Mouse (Mus musculus) neural tube, embryonic 13.5 days (tissue): Measurements from ENCODE around the gene Gm17428. TPM values are rescaled to one million over a fixed set of nuclear protein-coding genes. Genes with fewer than 3 reads are reported as not detected.
"Not testable (repeated sequence)": the region's sequence is repeated elsewhere in the genome, so short reads cannot be mapped to it uniquely, and the experiment has no call there.

Experiments used
- ATAC-seq: fragments of 200-750 bp; cut with Nextera tagmentation; 2 replicates; pipeline ENCODE4 v1.8.0; 2017; ENCODE audit warnings: low read depth, mild to moderate bottlenecking, moderate TSS enrichment, moderate library complexity
- H3K27ac ChIP-seq: fragments of 300-500 bp; sonication (generic); replicated peaks from 2 replicates; pipeline ENCODE4 v1.5.1; 2015; ENCODE audit warnings: moderate library complexity, mild to moderate bottlenecking, inconsistent platforms
- H3K27me3 ChIP-seq: fragments of 300-500 bp; sonication (generic); 2 replicates; pipeline ENCODE4 v1.6.1; 2015; ENCODE audit warnings: mild to moderate bottlenecking, inconsistent platforms
- H3K36me3 ChIP-seq: fragments of 300-500 bp; sonication (generic); 2 replicates; pipeline ENCODE4 v1.6.1; 2015; ENCODE audit warnings: mild to moderate bottlenecking, inconsistent platforms
- H3K4me1 ChIP-seq: fragments of 300-500 bp; sonication (generic); replicated peaks from 2 replicates; pipeline ENCODE4 v1.6.1; 2015; ENCODE audit warnings: inconsistent platforms
- H3K4me2 ChIP-seq: fragments of 300-500 bp; sonication (generic); 2 replicates; pipeline ENCODE4 v1.6.1; 2015; ENCODE audit warnings: inconsistent platforms, mild to moderate bottlenecking, moderate library complexity
- H3K4me3 ChIP-seq: fragments of 300-500 bp; sonication (generic); 2 replicates; pipeline ENCODE4 v1.5.1; 2015; ENCODE audit warnings: mild to moderate bottlenecking, inconsistent platforms
- H3K9ac ChIP-seq: fragments of 300-500 bp; sonication (generic); 2 replicates; pipeline ENCODE4 v1.6.1; 2015; ENCODE audit warnings: moderate library complexity, mild to moderate bottlenecking, inconsistent platforms
- H3K9me3 ChIP-seq: fragments of 300-500 bp; sonication (generic); 2 replicates; pipeline ENCODE4 v1.6.1; 2016; ENCODE audit warnings: inconsistent platforms
- WGBS: fragments of 180-500 bp; shearing (Covaris S2); methylation state at CpG from one replicate; pipeline ENCODE4 v1.1.7; 2015; 5-methylcytosine and 5-hydroxymethylcytosine counted together
- polyA plus RNA-seq: library from polyadenylated mRNA; unstranded; fragments of >200 nt; fragmentation: Nextera tagmentation; extraction: Ambion mirVana; gene quantifications from 2 replicates; pipeline ENCODE4 v1.2.1, GENCODE M21; 2015

Gm17428 gene
- polyA plus RNA-seq, 1 experiment from 2014 or later, result not detected

- no peak overlapping the region for H3K4me3 ChIP-seq
- H3K4me2 ChIP-seq, result no peak overlapping the region
- WGBS, result 87% methylated on average over 9 of the region's 9 CpGs
- ATAC-seq, result no peak
- no peaks in the 10 kb centered on the region for H3K9me3 ChIP-seq
- H3K36me3 ChIP-seq, result no peaks in the 10 kb centered on the region
- no peaks in the 10 kb centered on the region for H3K27me3 ChIP-seq
- H3K4me1 ChIP-seq, result no peaks in the 10 kb centered on the region
- no peak overlapping the region for H3K27ac ChIP-seq
- H3K9ac ChIP-seq, result no peak overlapping the region
Observed at GRCm38 (mm10) chr14:54956533-54956932, 20.2 kb upstream of the Gm17428 start.

GRCm38 (mm10) chr14:54958503-54958902 lies 18.2 kb upstream of the Gm17428 start:
- Histone ChIP-seq H3K4me3 (no peak overlapping the region), H3K27me3 (no peaks in the 10 kb centered on the region), H3K9me3 (no peaks in the 10 kb centered on the region), H3K27ac (no peak overlapping the region), H3K4me2 (no peak overlapping the region), H3K9ac (no peak overlapping the region), H3K4me1 (no peaks in the 10 kb centered on the region), H3K36me3 (no peaks in the 10 kb centered on the region)
- ATAC-seq, result no peak
- WGBS, result 84% methylated on average over 4 of the region's 4 CpGs

- no peaks in the 10 kb centered on the region for H3K36me3 ChIP-seq
- H3K27me3 ChIP-seq, result no peaks in the 10 kb centered on the region
- 94% methylated on average over 3 of the region's 3 CpGs for WGBS
- H3K4me3 ChIP-seq, result no peak overlapping the region
- H3K27ac ChIP-seq, result no peak overlapping the region
- no peaks in the 10 kb centered on the region for H3K9me3 ChIP-seq
- H3K9ac ChIP-seq, result no peak overlapping the region
- H3K4me1 ChIP-seq, result no peaks in the 10 kb centered on the region
- H3K4me2 ChIP-seq, result no peak overlapping the region
- ATAC-seq, result no peak
Observed at GRCm38 (mm10) chr14:54959197-54959596, 17.5 kb upstream of the Gm17428 start.

GRCm38 (mm10) chr14:54959853-54960613 lies 16.7 kb upstream of the Gm17428 start:
- H3K4me3 ChIP-seq, H3K4me1 ChIP-seq, H3K9me3 ChIP-seq, ATAC-seq, H3K36me3 ChIP-seq, H3K9ac ChIP-seq, H3K27ac ChIP-seq, H3K4me2 ChIP-seq, H3K27me3 ChIP-seq: not testable (repeated sequence)
- 93% methylated on average over 12 of the region's 12 CpGs for WGBS

- Histone ChIP-seq H3K4me2 (no peak overlapping the region), H3K9ac (no peak overlapping the region), H3K36me3 (no peaks in the 10 kb centered on the region), H3K27me3 (no peaks in the 10 kb centered on the region), H3K27ac (no peak overlapping the region), H3K9me3 (no peaks in the 10 kb centered on the region), H3K4me3 (no peak overlapping the region), H3K4me1 (no peaks in the 10 kb centered on the region)
- no peak for ATAC-seq
- 72% methylated on average over 10 of the region's 10 CpGs for WGBS
Observed at GRCm38 (mm10) chr14:54960769-54961168, 16.0 kb upstream of the Gm17428 start.

- H3K27ac ChIP-seq, result no peak overlapping the region
- H3K4me1 ChIP-seq, result no peaks in the 10 kb centered on the region
- H3K4me3 ChIP-seq, result no peak overlapping the region
- H3K9ac ChIP-seq, result no peak overlapping the region
- no peak overlapping the region for H3K4me2 ChIP-seq
- H3K27me3 ChIP-seq, result no peaks in the 10 kb centered on the region
- no peaks in the 10 kb centered on the region for H3K36me3 ChIP-seq
- ATAC-seq, result no peak
- WGBS, result 79% methylated on average over 5 of the region's 5 CpGs
- no peaks in the 10 kb centered on the region for H3K9me3 ChIP-seq
Observed at GRCm38 (mm10) chr14:54961487-54961886, 15.2 kb upstream of the Gm17428 start.

GRCm38 (mm10) chr14:54962714-54963113 lies 14.0 kb upstream of the Gm17428 start:
- H3K9ac ChIP-seq, result no peak overlapping the region
- no peak overlapping the region for H3K4me2 ChIP-seq
- 87% methylated on average over 7 of the region's 7 CpGs for WGBS
- H3K27me3 ChIP-seq, result no peaks in the 10 kb centered on the region
- no peaks in the 10 kb centered on the region for H3K36me3 ChIP-seq
- no peak overlapping the region for H3K4me3 ChIP-seq
- no peaks in the 10 kb centered on the region for H3K9me3 ChIP-seq
- peaks cover 5% of the 10 kb centered on the region; the same call in 1 of the 2 replicates for H3K4me1 ChIP-seq
- H3K27ac ChIP-seq, result no peak overlapping the region
- ATAC-seq, result no peak

GRCm38 (mm10) chr14:54963727-54964126 lies 13.0 kb upstream of the Gm17428 start:
- H3K9ac ChIP-seq, result no peak overlapping the region
- H3K27ac ChIP-seq, result no peak overlapping the region
- no peak overlapping the region for H3K4me3 ChIP-seq
- no peaks in the 10 kb centered on the region for H3K36me3 ChIP-seq
- H3K4me1 ChIP-seq, result peaks cover 5% of the 10 kb centered on the region; the same call in 1 of the 2 replicates
- no peak overlapping the region for H3K4me2 ChIP-seq
- ATAC-seq, result no peak
- WGBS, result 87% methylated on average over 11 of the region's 11 CpGs
- no peaks in the 10 kb centered on the region for H3K27me3 ChIP-seq
- H3K9me3 ChIP-seq, result no peaks in the 10 kb centered on the region

- Histone ChIP-seq H3K27me3 (no peaks in the 10 kb centered on the region), H3K9me3 (no peaks in the 10 kb centered on the region), H3K27ac (no peak overlapping the region), H3K9ac (no peak overlapping the region), H3K4me2 (no peak overlapping the region), H3K4me3 (no peak overlapping the region), H3K4me1 (peaks cover 5% of the 10 kb centered on the region; the same call in 1 of the 2 replicates), H3K36me3 (no peaks in the 10 kb centered on the region)
- ATAC-seq, result no peak
- WGBS, result 87% methylated on average over 15 of the region's 15 CpGs
Observed at GRCm38 (mm10) chr14:54965044-54965443, 11.7 kb upstream of the Gm17428 start.

GRCm38 (mm10) chr14:54965631-54966030 lies 11.1 kb upstream of the Gm17428 start:
- Histone ChIP-seq H3K4me2 (no peak overlapping the region), H3K9me3 (no peaks in the 10 kb centered on the region), H3K4me1 (peaks cover 5% of the 10 kb centered on the region; the same call in 1 of the 2 replicates), H3K36me3 (no peaks in the 10 kb centered on the region), H3K9ac (no peak overlapping the region), H3K4me3 (no peak overlapping the region), H3K27ac (no peak overlapping the region), H3K27me3 (no peaks in the 10 kb centered on the region)
- no peak for ATAC-seq
- 76% methylated on average over 6 of the region's 6 CpGs for WGBS

- 73% methylated on average over 7 of the region's 7 CpGs for WGBS
- H3K4me3 ChIP-seq, result no peak within 1 kb of the TSS
- no peak within 1 kb of the TSS for H3K27ac ChIP-seq
- H3K9me3 ChIP-seq, result no peaks in the 10 kb centered on the region
- H3K4me2 ChIP-seq, result no peak within 1 kb of the TSS
- peaks cover 5% of the 10 kb centered on the region; the same call in 1 of the 2 replicates for H3K4me1 ChIP-seq
- H3K9ac ChIP-seq, result no peak within 1 kb of the TSS
- no peaks in the 10 kb centered on the region for H3K36me3 ChIP-seq
- ATAC-seq, result no peak
- no peaks in the 10 kb centered on the region for H3K27me3 ChIP-seq
Observed at GRCm38 (mm10) chr14:54966320-54966977, 10.3 kb upstream of the Gm17428 start, which contains the start of gene Myh6. Gene Myh6, minus strand, starts transcription at chr14:54966927.

- Histone ChIP-seq H3K36me3 (no peaks in the 10 kb centered on the region), H3K4me1 (peaks cover 5% of the 10 kb centered on the region; the same call in 1 of the 2 replicates), H3K4me3 (no peak overlapping the region), H3K27ac (no peak overlapping the region), H3K9ac (no peak overlapping the region), H3K4me2 (no peak overlapping the region), H3K9me3 (no peaks in the 10 kb centered on the region), H3K27me3 (no peaks in the 10 kb centered on the region)
- 76% methylated on average over 3 of the region's 3 CpGs for WGBS
- ATAC-seq, result no peak
Observed at GRCm38 (mm10) chr14:54967874-54968273, 8.9 kb upstream of the Gm17428 start.
